Mouse (Mus musculus): ENCODE measurements around the gene Elk3. TPM values are rescaled to one million over a fixed set of nuclear protein-coding genes. Genes with fewer than 3 reads are reported as not detected.

The Elk3 gene
- polyA plus RNA-seq, 1 experiment from 2014 or later = 33.9 TPM

- no peak for ATAC-seq (ENCODE audit: insufficient number of reproducible peaks, insufficient read depth, low FRiP score, low TSS enrichment, low read depth)
- no peak overlapping the region for H3K9ac ChIP-seq
- WGBS = 85% methylated on average over 9 of the region's 9 CpGs
- H3K36me3 ChIP-seq = peaks cover 34% of the 10 kb centered on the region
- H3K27me3 ChIP-seq = no peaks in the 10 kb centered on the region
- H3K4me1 ChIP-seq = peaks cover 47% of the 10 kb centered on the region
- H3K27ac ChIP-seq = no peak overlapping the region
- no peak overlapping the region for H3K4me2 ChIP-seq
- H3K4me3 ChIP-seq = no peak overlapping the region
- H3K9me3 ChIP-seq = no peaks in the 10 kb centered on the region
These were observed 45.1 kb downstream of the Elk3 start for GRCm38 (mm10) chr10:93265833-93266232.

GRCm38 (mm10) chr10:93264001-93264400 lies 46.9 kb downstream of the Elk3 start:
- WGBS = 82% methylated on average over 5 of the region's 5 CpGs
- ATAC-seq (ENCODE audit: insufficient number of reproducible peaks, insufficient read depth, low FRiP score, low TSS enrichment, low read depth) = no peak
- Histone ChIP-seq H3K4me3 (no peak overlapping the region), H3K27ac (no peak overlapping the region), H3K9ac (no peak overlapping the region), H3K27me3 (no peaks in the 10 kb centered on the region), H3K36me3 (peaks cover 37% of the 10 kb centered on the region), H3K4me1 (peaks cover 31% of the 10 kb centered on the region), H3K4me2 (no peak overlapping the region), H3K9me3 (no peaks in the 10 kb centered on the region)

- peaks cover 37% of the 10 kb centered on the region for H3K36me3 ChIP-seq
- no peak overlapping the region for H3K9ac ChIP-seq
- H3K4me1 ChIP-seq = peaks cover 31% of the 10 kb centered on the region
- H3K27ac ChIP-seq = no peak overlapping the region
- H3K27me3 ChIP-seq = no peaks in the 10 kb centered on the region
- H3K4me3 ChIP-seq = no peak overlapping the region
- ATAC-seq (ENCODE audit: insufficient number of reproducible peaks, insufficient read depth, low FRiP score, low TSS enrichment, low read depth) = no peak
- H3K9me3 ChIP-seq = no peaks in the 10 kb centered on the region
- no peak overlapping the region for H3K4me2 ChIP-seq
- 67% methylated on average over 8 of the region's 8 CpGs for WGBS
These were observed 47.5 kb downstream of the Elk3 start for GRCm38 (mm10) chr10:93263431-93263830.

GRCm38 (mm10) chr10:93261981-93262499 lies 48.9 kb downstream of the Elk3 start:
- 8% methylated on average over 15 of the region's 15 CpGs for WGBS
- H3K4me3 ChIP-seq = no peak overlapping the region

GRCm38 (mm10) chr10:93261132-93261980 lies 49.6 kb downstream of the Elk3 start:
- Histone ChIP-seq H3K36me3 (peaks cover 40% of the 10 kb centered on the region), H3K4me2 (peak overlapping the region; percentile 46), H3K27ac (peak overlapping the region; percentile 79), H3K4me1 (peaks cover 41% of the 10 kb centered on the region), H3K9me3 (no peaks in the 10 kb centered on the region), H3K27me3 (no peaks in the 10 kb centered on the region), H3K4me3 (0 out of 2 replicates have a peak overlapping the region, but pooled peaks have one; percentile 5), H3K9ac (0 out of 2 replicates have a peak overlapping the region, but pooled peaks have one; percentile 3)
- 0 out of 2 replicates have a peak, but pooled peaks have one; percentile 52 for ATAC-seq (ENCODE audit: insufficient number of reproducible peaks, insufficient read depth, low FRiP score, low TSS enrichment, low read depth)
- WGBS = 9% methylated on average over 16 of the region's 16 CpGs

More at GRCm38 (mm10) chr10:93261981-93262499, 48.9 kb downstream of the Elk3 start:
- H3K4me2 ChIP-seq = peak overlapping the region; percentile 46
- H3K9me3 ChIP-seq = no peaks in the 10 kb centered on the region
- peak; percentile 65; the same call in 1 of the 2 replicates for ATAC-seq (ENCODE audit: insufficient number of reproducible peaks, insufficient read depth, low FRiP score, low TSS enrichment, low read depth)
- H3K9ac ChIP-seq = 0 out of 2 replicates have a peak overlapping the region, but pooled peaks have one; percentile 3
- no peaks in the 10 kb centered on the region for H3K27me3 ChIP-seq
- H3K36me3 ChIP-seq = peaks cover 38% of the 10 kb centered on the region
- peak overlapping the region; percentile 79 for H3K27ac ChIP-seq
- peaks cover 34% of the 10 kb centered on the region for H3K4me1 ChIP-seq

- WGBS = 79% methylated on average over 5 of the region's 5 CpGs
- peaks cover 54% of the 10 kb centered on the region for H3K4me1 ChIP-seq
- ATAC-seq (ENCODE audit: insufficient number of reproducible peaks, insufficient read depth, low FRiP score, low TSS enrichment, low read depth) = no peak
These were observed 51.1 kb downstream of the Elk3 start for GRCm38 (mm10) chr10:93259826-93260225.

GRCm38 (mm10) chr10:93255294-93255693 lies 55.6 kb downstream of the Elk3 start:
- H3K9me3 ChIP-seq = no peaks in the 10 kb centered on the region
- peaks cover 25% of the 10 kb centered on the region for H3K36me3 ChIP-seq
- peak overlapping the region; percentile 27 for H3K4me2 ChIP-seq
- peak overlapping the region; percentile 81 for H3K27ac ChIP-seq
- no peak overlapping the region for H3K4me3 ChIP-seq
- no peak for ATAC-seq (ENCODE audit: insufficient number of reproducible peaks, insufficient read depth, low FRiP score, low TSS enrichment, low read depth)
- H3K9ac ChIP-seq = peak overlapping the region; percentile 44
- 34% methylated on average over 13 of the region's 13 CpGs for WGBS
- no peaks in the 10 kb centered on the region for H3K27me3 ChIP-seq
- H3K4me1 ChIP-seq = peaks cover 41% of the 10 kb centered on the region

More at GRCm38 (mm10) chr10:93259826-93260225, 51.1 kb downstream of the Elk3 start:
- Histone ChIP-seq H3K9me3 (no peaks in the 10 kb centered on the region), H3K36me3 (peaks cover 25% of the 10 kb centered on the region), H3K9ac (no peak overlapping the region), H3K4me3 (no peak overlapping the region), H3K27me3 (no peaks in the 10 kb centered on the region), H3K4me2 (no peak overlapping the region), H3K27ac (no peak overlapping the region)

GRCm38 (mm10) chr10:93253156-93253555 lies 57.8 kb downstream of the Elk3 start:
- H3K4me2 ChIP-seq = no peak overlapping the region
- no peaks in the 10 kb centered on the region for H3K27me3 ChIP-seq
- H3K4me1 ChIP-seq = peaks cover 60% of the 10 kb centered on the region
- ATAC-seq (ENCODE audit: insufficient number of reproducible peaks, insufficient read depth, low FRiP score, low TSS enrichment, low read depth) = no peak
- peaks cover 34% of the 10 kb centered on the region for H3K36me3 ChIP-seq
- H3K4me3 ChIP-seq = no peak overlapping the region
- H3K27ac ChIP-seq = no peak overlapping the region
- no peaks in the 10 kb centered on the region for H3K9me3 ChIP-seq
- WGBS = 94% methylated on average over 6 of the region's 6 CpGs
- no peak overlapping the region for H3K9ac ChIP-seq

GRCm38 (mm10) chr10:93252661-93253060 lies 58.3 kb downstream of the Elk3 start:
- WGBS = 85% methylated on average over 2 of the region's 2 CpGs
- no peak for ATAC-seq (ENCODE audit: insufficient number of reproducible peaks, insufficient read depth, low FRiP score, low TSS enrichment, low read depth)
- Histone ChIP-seq H3K4me1 (peaks cover 64% of the 10 kb centered on the region), H3K4me3 (no peak overlapping the region), H3K27me3 (no peaks in the 10 kb centered on the region), H3K9me3 (no peaks in the 10 kb centered on the region), H3K27ac (no peak overlapping the region), H3K9ac (no peak overlapping the region), H3K36me3 (peaks cover 37% of the 10 kb centered on the region), H3K4me2 (no peak overlapping the region)

GRCm38 (mm10) chr10:93251426-93251825 lies 59.5 kb downstream of the Elk3 start:
- H3K27ac ChIP-seq = no peak overlapping the region
- WGBS = 87% methylated on average over 8 of the region's 8 CpGs
- H3K4me1 ChIP-seq = peaks cover 59% of the 10 kb centered on the region
- H3K4me2 ChIP-seq = no peak overlapping the region
- no peaks in the 10 kb centered on the region for H3K9me3 ChIP-seq
- H3K9ac ChIP-seq = no peak overlapping the region
- no peaks in the 10 kb centered on the region for H3K27me3 ChIP-seq
- no peak for ATAC-seq (ENCODE audit: insufficient number of reproducible peaks, insufficient read depth, low FRiP score, low TSS enrichment, low read depth)
- peaks cover 41% of the 10 kb centered on the region for H3K36me3 ChIP-seq
- H3K4me3 ChIP-seq = no peak overlapping the region

GRCm38 (mm10) chr10:93250436-93251317 lies 60.3 kb downstream of the Elk3 start:
- no peaks in the 10 kb centered on the region for H3K27me3 ChIP-seq
- H3K4me1 ChIP-seq = peaks cover 54% of the 10 kb centered on the region
- WGBS = 69% methylated on average over 24 of the region's 24 CpGs
- no peaks in the 10 kb centered on the region for H3K9me3 ChIP-seq
- H3K27ac ChIP-seq = peak overlapping the region; percentile 44; the same call in 1 of the 2 replicates
- H3K4me3 ChIP-seq = no peak overlapping the region
- H3K4me2 ChIP-seq = no peak overlapping the region
- H3K36me3 ChIP-seq = peaks cover 41% of the 10 kb centered on the region
- H3K9ac ChIP-seq = no peak overlapping the region
- no peak for ATAC-seq (ENCODE audit: insufficient number of reproducible peaks, insufficient read depth, low FRiP score, low TSS enrichment, low read depth)

Measured in embryonic facial prominence, embryonic 13.5 days (tissue).